Mouse (Mus musculus) forebrain, embryonic 11.5 days (tissue): Measurements from ENCODE around the gene Fat3. TPM values are rescaled to one million over a fixed set of nuclear protein-coding genes. Genes with fewer than 3 reads are reported as not detected.

Source experiments
- ATAC-seq: fragments of 200-750 bp; cut with Nextera tagmentation; replicated peaks from 2 replicates; pipeline ENCODE4 v1.8.0; 2017; ENCODE audit warnings: moderate TSS enrichment; ENCODE audit not compliant: low FRiP score
- DNase-seq: peaks from one replicate; pipeline ENCODE4 v3.0.0-alpha.2; 2017; ENCODE audit warnings: low spot score
- H3K27ac ChIP-seq: fragments of 300-500 bp; sonication (generic); 2 replicates; pipeline ENCODE4 v1.5.1; 2014; ENCODE audit warnings: low read depth, low read length
- H3K27me3 ChIP-seq: fragments of 300-500 bp; sonication (generic); 2 replicates; pipeline ENCODE4 v1.6.1; 2014; ENCODE audit warnings: mild to moderate bottlenecking, low read length, mixed read lengths; ENCODE audit not compliant: control insufficient read depth, insufficient read depth
- H3K36me3 ChIP-seq: fragments of 300-500 bp; sonication (generic); 2 replicates; pipeline ENCODE4 v1.6.1; 2014; ENCODE audit warnings: mild to moderate bottlenecking, low read length, moderate library complexity, mixed read lengths; ENCODE audit not compliant: control insufficient read depth, insufficient read depth
- H3K4me1 ChIP-seq: fragments of 300-500 bp; sonication (generic); replicated peaks from 2 replicates; pipeline ENCODE4 v1.6.1; 2014; ENCODE audit warnings: low read length, mixed read lengths; ENCODE audit not compliant: control insufficient read depth, insufficient read depth
- H3K4me2 ChIP-seq: fragments of 300-500 bp; sonication (generic); 2 replicates; pipeline ENCODE4 v1.6.1; 2014; ENCODE audit warnings: low read depth, mild to moderate bottlenecking, low read length, moderate library complexity, mixed read lengths; ENCODE audit not compliant: severe bottlenecking
- H3K4me3 ChIP-seq: fragments of 300-500 bp; sonication (generic); 2 replicates; pipeline ENCODE4 v1.5.1; 2014; ENCODE audit warnings: low read depth, low read length
- H3K9ac ChIP-seq: fragments of 300-500 bp; sonication (generic); 2 replicates; pipeline ENCODE4 v1.6.1; 2014; ENCODE audit warnings: low read length
- H3K9me3 ChIP-seq: fragments of 300-500 bp; sonication (generic); 2 replicates; pipeline ENCODE4 v1.6.1; 2016; ENCODE audit warnings: low read length, mixed read lengths; ENCODE audit not compliant: control insufficient read depth
- WGBS: fragments of 180-500 bp; shearing (Covaris S2); extraction: QIAGEN DNeasy Blood & Tissue Kit; methylation state at CpG from one replicate; pipeline ENCODE4 v1.1.7; 2014; 5-methylcytosine and 5-hydroxymethylcytosine counted together
- polyA plus RNA-seq: library from polyadenylated mRNA; unstranded; fragments of >200 nt; fragmentation: Nextera tagmentation; extraction: Ambion mirVana; gene quantifications from 2 replicates; pipeline ENCODE4 v1.2.1, GENCODE M21; 2014

Gene Fat3
- 11.9 and 12.4 TPM in 2 replicates for polyA plus RNA-seq

GRCm38 (mm10) chr9:16501186-16501711 lies at the start of gene Fat3:
Gene Fat3 (minus strand): TSS chr9:16501285.
- Histone ChIP-seq H3K9me3 (no peaks in the 10 kb centered on the region), H3K36me3 (no peaks in the 10 kb centered on the region), H3K4me3 (peak within 1 kb of the TSS; percentile 71), H3K4me2 (peak within 1 kb of the TSS; percentile 57), H3K4me1 (peaks cover 11% of the 10 kb centered on the region), H3K27me3 (no peaks in the 10 kb centered on the region; the same call in 1 of the 2 replicates), H3K27ac (peak within 1 kb of the TSS; percentile 87), H3K9ac (peak within 1 kb of the TSS; percentile 88)
- ATAC-seq (peak; percentile 43), DNase-seq (peak; percentile 71)
- under 1% methylated on average over 21 of the region's 21 CpGs for WGBS

DNA sequence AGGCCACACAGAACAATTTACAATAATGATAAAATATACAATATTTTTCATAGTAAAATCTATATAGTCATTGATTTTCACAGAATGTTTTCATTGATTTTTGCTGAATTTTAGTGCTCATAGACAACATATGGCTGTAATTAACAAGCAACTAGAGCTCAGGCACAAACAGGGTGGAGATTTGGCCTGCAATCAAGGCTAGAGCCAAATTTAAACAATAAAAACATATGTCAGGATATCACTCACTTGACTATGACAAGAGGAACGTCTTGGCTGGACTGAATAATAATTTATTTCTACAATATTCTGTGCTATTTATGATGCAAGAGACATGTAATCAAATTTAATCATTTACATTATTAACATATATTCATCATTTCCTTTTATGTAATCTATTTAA lies 31.8 kb upstream of the Fat3 start:
- 57% methylated on average over 1 of the region's 1 CpGs for WGBS

GRCm38 (mm10) chr9:16517543-16517942 lies 16.5 kb upstream of the Fat3 start:
- DNase-seq (no peak), ATAC-seq (no peak)
- no peaks in the 10 kb centered on the region for H3K9me3 ChIP-seq
- H3K27ac ChIP-seq, result no peak overlapping the region
- H3K4me1 ChIP-seq, result no peaks in the 10 kb centered on the region
- H3K36me3 ChIP-seq, result no peaks in the 10 kb centered on the region
- no peak overlapping the region for H3K9ac ChIP-seq
- H3K27me3 ChIP-seq, result no peaks in the 10 kb centered on the region
- 74% methylated on average over 1 of the region's 1 CpGs for WGBS
- no peak overlapping the region for H3K4me2 ChIP-seq
- H3K4me3 ChIP-seq, result no peak overlapping the region

More for the DNA sequence above, 31.8 kb upstream of the Fat3 start:
- H3K4me1 ChIP-seq, result no peaks in the 10 kb centered on the region
- no peaks in the 10 kb centered on the region for H3K36me3 ChIP-seq
- H3K27me3 ChIP-seq, result no peaks in the 10 kb centered on the region
- DNase-seq (no peak), ATAC-seq (no peak)
- H3K27ac ChIP-seq, result no peak overlapping the region
- H3K4me2 ChIP-seq, result no peak overlapping the region
- no peaks in the 10 kb centered on the region for H3K9me3 ChIP-seq
- no peak overlapping the region for H3K9ac ChIP-seq
- H3K4me3 ChIP-seq, result no peak overlapping the region

- H3K4me3 ChIP-seq, result no peak overlapping the region
- ATAC-seq, result no peak
- no peak for DNase-seq
- no peaks in the 10 kb centered on the region for H3K4me1 ChIP-seq
- H3K27me3 ChIP-seq, result no peaks in the 10 kb centered on the region
- no peaks in the 10 kb centered on the region for H3K36me3 ChIP-seq
- H3K4me2 ChIP-seq, result no peak overlapping the region
- H3K9ac ChIP-seq, result no peak overlapping the region
- no peaks in the 10 kb centered on the region for H3K9me3 ChIP-seq
- 30% methylated on average over 1 of the region's 1 CpGs for WGBS
- no peak overlapping the region for H3K27ac ChIP-seq
Observed at GRCm38 (mm10) chr9:16512005-16512404, 10.9 kb upstream of the Fat3 start.

GRCm38 (mm10) chr9:16503776-16504175 lies 2.7 kb upstream of the Fat3 start:
- Histone ChIP-seq H3K9ac (no peak overlapping the region), H3K27ac (no peak overlapping the region), H3K4me2 (no peak overlapping the region), H3K4me1 (peaks cover 6% of the 10 kb centered on the region), H3K9me3 (no peaks in the 10 kb centered on the region), H3K36me3 (no peaks in the 10 kb centered on the region), H3K4me3 (no peak overlapping the region), H3K27me3 (no peaks in the 10 kb centered on the region)
- ATAC-seq, result no peak
- DNase-seq, result no peak
- 81% methylated on average over 2 of the region's 2 CpGs for WGBS

- H3K27ac ChIP-seq, result no peak overlapping the region
- peak; percentile 56 for DNase-seq
Observed at GRCm38 (mm10) chr9:16502673-16503343, 1.7 kb upstream of the Fat3 start.

DNA sequence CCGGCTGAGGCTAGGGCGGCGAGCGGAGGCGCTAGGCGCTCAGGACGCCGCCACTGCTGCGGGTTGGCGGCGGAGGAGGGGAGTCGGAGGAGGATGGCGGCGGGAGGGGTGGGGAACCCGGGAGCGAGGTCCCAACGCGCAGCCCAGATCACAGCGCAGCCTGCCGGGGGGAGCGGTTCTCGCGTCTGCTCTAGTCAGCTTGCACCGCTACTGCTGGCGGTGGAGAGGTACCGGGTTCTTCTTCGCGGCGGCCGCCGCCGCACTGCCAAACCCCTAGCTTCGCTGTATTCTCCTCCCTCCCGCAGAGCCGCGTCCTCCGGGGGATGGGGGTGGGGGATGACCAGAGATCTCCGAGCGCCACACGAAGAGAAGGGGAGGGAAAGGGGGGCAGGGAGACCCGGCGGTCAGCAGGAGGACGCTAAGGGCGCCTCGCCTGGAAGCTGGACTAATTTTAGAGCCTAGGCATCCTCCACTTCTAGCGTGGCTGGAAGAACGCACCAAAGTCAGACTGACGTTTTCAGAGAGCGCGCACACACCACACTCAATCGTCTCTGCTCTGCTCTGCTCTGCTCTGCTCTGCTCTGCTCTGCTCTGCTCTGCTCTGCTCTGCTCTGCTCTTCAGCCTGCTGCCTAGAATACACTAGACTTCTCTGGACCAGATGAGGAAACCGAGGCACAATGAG lies 1.0 kb upstream of the Fat3 start:
- Histone ChIP-seq H3K36me3 (no peaks in the 10 kb centered on the region), H3K4me3 (peak overlapping the region; percentile 71), H3K4me2 (peak overlapping the region; percentile 57), H3K9ac (peak overlapping the region; percentile 88), H3K27me3 (no peaks in the 10 kb centered on the region; the same call in 1 of the 2 replicates), H3K27ac (peak overlapping the region; percentile 87), H3K4me1 (peaks cover 11% of the 10 kb centered on the region), H3K9me3 (no peaks in the 10 kb centered on the region)
- under 1% methylated on average over 52 of the region's 52 CpGs for whole genome bisulfite sequencing
- ATAC-seq, result peak; percentile 78
- peak; percentile 91 for DNase-seq

More at GRCm38 (mm10) chr9:16502673-16503343, 1.7 kb upstream of the Fat3 start:
- Histone ChIP-seq H3K9me3 (no peaks in the 10 kb centered on the region), H3K36me3 (no peaks in the 10 kb centered on the region), H3K27me3 (no peaks in the 10 kb centered on the region; the same call in 1 of the 2 replicates), H3K4me1 (peaks cover 11% of the 10 kb centered on the region), H3K4me2 (peak overlapping the region; percentile 57), H3K9ac (peak overlapping the region; percentile 88; the same call in 1 of the 2 replicates), H3K4me3 (peak overlapping the region; percentile 71)
- WGBS, result 10% methylated on average over 13 of the region's 13 CpGs
- no peak for ATAC-seq

DNA sequence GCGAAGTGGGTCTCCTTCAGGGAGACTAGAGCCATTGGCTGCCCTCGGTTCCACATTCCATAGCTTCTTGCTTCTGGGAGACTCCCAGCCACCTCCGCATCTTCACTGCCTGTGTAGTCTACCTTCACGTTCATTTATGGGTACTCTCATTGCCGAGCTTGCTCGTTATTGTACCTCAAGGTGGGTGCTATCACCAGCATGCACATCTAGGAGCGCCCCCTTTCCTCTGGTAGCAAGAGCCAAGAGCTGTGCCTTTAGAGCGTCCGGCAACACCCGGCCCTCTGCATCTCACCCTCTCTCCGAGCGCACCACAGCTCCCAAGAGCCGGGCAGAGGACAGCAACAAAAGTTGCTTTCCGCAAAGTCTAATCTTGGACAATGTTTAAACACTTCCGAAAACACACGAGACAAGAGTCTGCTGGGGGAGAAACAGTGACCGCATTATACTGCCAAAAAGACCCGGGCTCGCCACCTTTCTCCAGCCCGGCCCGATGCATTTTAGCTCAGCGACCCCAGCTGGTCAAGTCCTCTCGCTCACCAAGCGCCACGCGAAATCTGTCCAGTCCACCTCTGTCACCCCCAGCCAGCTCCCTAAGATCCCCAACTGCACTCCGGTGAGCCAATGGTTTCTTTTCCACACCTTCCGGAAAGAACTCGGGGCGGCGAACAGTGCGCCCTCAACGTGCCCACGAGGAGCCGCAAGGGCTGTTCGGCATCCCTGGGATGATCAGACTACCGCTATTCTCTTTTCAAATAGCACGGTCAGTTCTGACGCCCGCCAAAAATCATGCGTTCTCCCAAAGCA lies 501 bp downstream of the Fat3 start:
- Histone ChIP-seq H3K9me3 (no peaks in the 10 kb centered on the region), H3K27ac (peak overlapping the region; percentile 87), H3K9ac (peak overlapping the region; percentile 88), H3K36me3 (no peaks in the 10 kb centered on the region), H3K4me3 (peak overlapping the region; percentile 71), H3K27me3 (no peaks in the 10 kb centered on the region; the same call in 1 of the 2 replicates), H3K4me1 (peaks cover 11% of the 10 kb centered on the region), H3K4me2 (peak overlapping the region; percentile 57)
- 0% methylated on average over 41 of the region's 41 CpGs for WGBS
- DNase-seq, result peak; percentile 83
- ATAC-seq, result peak; percentile 63
